Mouse (Mus musculus): ENCODE results near the gene Pomgnt1.

DNA sequence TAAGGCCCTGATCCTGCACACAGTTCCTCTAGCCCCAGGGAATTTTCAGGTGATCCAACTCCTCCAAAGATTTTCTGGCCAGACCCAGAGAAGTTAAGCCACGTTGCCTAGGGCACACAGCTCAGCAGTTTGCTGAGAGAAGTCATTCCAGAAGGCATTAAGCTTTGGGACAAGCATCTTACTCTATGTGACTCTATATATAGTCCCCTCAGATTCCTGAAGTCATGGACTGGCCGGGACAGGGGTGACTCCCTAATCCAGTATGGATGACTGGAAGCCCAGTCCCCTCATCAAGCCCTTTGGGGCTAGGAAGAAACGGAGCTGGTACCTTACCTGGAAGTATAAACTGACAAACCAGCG lies 27.2 kb downstream of the Pomgnt1 start:
- TF ChIP-seq CTCF (IDR thresholded peaks at IDR 0.05) (no peak), EP300 (IDR thresholded peaks at IDR 0.05) (no peak)
